Mouse (Mus musculus) gastrocnemius, postnatal 14 days (tissue): Measurements from ENCODE around the gene Phf5a. TPM values are rescaled to one million over a fixed set of nuclear protein-coding genes. Genes with fewer than 3 reads are reported as not detected.

Experiments
- DNase-seq: peaks from one replicate; pipeline ENCODE4 v3.0.0; 2021; ENCODE audit warnings: mixed read lengths
- intact Hi-C: fragments of 180-260 bp; cut with DNase I; formaldehyde crosslinking; loops from one replicate; pipeline ENCODE4 v1.15.1; 2025; ENCODE audit warnings: low total_unique reads
- total RNA-seq, 2 experiments: library from RNA; stranded (reverse); gene quantifications; 2 replicates each; pipeline ENCODE4 v1.2.3; 2021

Phf5a gene
- total RNA-seq, 2 experiments from 2014 or later = 40.8 to 41.2 TPM

GRCm38 (mm10) chr15:81856030-81856790, 15.5 kb downstream of the Phf5a start:
- intact Hi-C loops = no loop called here
- peak; percentile 90 for DNase-seq

DNA sequence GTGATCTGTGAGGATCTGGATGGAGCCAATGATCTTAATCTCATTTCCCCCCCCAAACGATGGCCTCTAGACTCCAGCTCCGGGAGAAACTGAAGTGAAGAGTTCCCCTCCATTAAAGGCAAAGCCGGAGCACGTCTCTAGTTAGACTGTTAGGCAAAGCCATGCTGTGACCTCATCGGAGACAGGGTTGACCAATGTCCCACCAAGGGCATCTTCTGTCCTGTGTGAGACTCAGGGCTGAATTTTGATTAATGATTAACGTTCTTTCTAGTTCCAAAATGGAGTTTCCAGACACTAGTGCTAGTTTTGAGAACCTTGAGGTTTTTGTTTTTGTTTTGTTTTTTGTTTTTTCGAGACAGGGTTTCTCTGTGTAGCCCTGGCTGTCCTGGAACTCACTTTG, 18.6 kb downstream of the Phf5a start:
- DNase-seq = no peak
- intact Hi-C loops = no loop called here

DNA sequence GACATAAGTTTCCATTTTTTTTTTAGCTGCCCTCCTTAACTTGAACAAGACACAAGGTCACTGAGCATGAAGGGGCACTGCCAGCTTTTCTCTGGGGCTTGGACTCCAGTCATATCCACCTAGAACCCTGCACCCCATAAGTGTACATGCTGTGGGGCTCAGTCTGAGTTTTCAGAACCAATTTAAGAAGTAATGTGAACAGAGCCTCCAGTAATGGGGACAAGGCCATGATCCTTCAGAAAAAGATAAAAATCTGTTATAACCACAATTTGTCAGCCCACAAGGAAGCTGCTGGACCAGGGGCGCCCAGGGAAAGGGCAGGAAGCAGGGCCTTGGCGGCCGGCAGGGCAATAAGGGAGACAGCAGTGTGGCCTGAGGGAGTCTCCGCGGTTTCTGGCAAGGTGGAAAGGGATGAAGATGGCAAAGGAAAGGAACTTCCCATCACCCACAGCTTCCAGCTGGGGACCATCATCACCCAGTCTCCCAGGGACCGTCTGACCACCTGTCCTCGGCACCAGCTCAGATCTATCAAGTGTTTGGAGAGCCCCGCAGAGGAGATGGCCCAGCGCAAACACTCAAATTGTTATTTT, 19.2 kb downstream of the Phf5a start:
- DNase-seq = no peak
- intact Hi-C loops = no loop called here

DNA sequence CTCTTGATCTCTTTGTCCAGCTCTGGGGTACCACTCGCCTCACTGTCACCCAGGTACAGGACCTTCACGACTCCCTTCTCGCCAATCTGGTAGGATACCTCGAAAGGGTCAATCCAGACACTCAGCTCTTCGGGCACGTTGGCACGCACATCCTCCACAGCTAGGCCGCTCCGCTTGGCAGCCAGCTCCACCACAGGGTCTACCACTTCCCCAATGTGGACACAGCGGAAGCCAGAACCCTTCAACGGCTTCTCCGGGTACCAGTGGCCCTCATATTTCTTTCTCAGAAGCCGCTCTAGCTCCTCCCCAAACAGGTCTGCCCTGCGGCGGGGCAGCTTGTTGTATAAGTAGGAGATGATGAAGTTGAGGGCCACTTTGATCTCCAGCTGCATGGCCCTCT, 20.3 kb downstream of the Phf5a start:
- intact Hi-C loops = no loop called here
- no peak for DNase-seq

DNA sequence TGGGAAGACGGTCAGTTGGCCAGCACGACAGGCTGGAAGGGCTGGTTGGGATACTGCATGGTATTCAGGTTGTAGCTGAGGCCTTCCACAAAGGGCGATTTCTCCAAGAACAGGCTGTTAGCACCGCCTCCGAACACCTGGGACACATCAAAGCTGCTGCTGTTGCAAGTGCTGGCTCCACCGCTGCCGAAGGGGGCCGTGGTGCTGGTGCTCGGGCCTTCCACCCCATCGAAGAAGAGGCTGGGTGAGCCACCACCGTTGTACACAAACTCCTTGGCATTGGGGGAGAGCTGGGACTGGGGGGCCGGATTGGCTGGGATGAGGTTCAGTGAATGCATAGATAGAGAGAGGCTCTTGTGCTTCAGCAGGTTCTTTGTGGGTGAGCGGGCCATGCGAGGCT, 21.0 kb downstream of the Phf5a start:
- intact Hi-C loops = no loop called here
- no peak for DNase-seq

- intact Hi-C loops = no loop called here
- no peak for DNase-seq
Observed at GRCm38 (mm10) chr15:81849104-81849503, 22.6 kb downstream of the Phf5a start.

DNA sequence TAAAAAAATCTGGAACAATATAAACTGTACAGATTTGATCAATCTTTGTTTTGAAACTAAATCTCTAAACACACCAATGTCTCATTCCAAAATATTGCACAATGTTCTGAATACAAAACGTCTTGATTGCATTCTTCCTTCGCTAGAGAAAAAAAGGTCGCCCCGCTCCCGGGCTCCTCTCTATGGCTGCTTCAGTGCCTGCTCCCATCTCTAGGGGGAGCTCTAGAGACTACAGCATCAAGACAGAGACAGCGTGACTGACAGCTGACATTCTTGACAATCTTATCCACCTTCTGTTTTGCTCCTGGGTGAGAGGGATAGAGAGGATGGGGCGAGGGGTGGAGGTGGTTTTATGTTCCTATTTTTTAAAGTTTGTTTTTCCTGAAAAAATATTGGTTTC, 23.4 kb downstream of the Phf5a start:
- no peak for DNase-seq
- intact Hi-C loops = no loop called here

DNA sequence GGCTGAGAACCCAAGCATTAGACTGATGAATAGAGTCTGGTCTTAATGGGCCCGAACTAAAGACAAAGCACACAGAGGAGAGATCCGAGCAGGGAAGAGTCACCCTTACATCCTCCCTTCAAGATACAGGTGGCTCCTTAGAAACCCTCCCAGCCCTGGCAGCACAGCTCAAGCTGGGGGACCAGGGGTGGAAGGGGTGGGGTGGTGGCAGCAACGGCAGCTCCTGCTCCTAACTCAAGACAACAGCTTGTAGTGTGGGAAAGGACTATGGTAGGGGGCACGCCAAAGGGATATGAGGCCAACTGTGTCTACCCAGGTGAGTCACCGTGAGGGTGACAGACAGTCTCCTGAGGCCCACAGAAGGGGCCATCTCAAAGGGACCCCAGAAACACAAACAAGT, 23.9 kb downstream of the Phf5a start:
- intact Hi-C loops = no loop called here
- no peak for DNase-seq

- intact Hi-C loops = no loop called here
- no peak for DNase-seq
Observed at GRCm38 (mm10) chr15:81847161-81847560, 24.6 kb downstream of the Phf5a start.

- intact Hi-C loops = no loop called here
- DNase-seq = peak; percentile 47
Observed at GRCm38 (mm10) chr15:81846755-81847154, 25.0 kb downstream of the Phf5a start.

- peak; percentile 77 for DNase-seq
- intact Hi-C loops = no loop called here
Observed at GRCm38 (mm10) chr15:81845724-81846123, 26.0 kb downstream of the Phf5a start.

DNA sequence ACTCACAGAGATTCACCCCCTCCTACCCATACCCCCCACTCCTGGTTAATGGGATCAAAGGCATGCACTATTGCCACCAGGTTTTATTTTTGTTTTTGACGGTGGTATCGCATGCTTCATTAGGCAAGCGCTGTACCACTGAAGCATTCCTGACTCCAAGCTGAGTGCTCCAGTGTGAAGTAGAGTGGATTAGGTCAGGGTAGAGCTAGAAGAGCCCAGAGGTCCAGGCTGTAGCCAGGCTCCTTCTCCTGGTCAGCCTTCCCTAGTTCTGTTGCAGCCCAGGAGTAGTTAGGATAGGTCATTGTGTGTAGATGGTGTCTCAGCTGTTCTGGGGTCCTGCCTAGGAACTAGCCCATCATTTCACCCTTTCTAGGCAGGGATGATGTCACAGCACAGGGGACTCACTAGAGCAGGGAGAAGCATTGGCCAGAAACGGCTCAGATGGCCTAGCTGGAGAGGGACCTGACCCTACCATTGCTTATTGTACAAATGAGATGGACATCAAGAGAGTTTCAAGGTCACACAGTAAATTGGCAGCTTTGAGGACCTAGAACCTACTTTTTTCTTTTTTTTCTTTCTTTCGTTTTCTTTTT, 26.6 kb downstream of the Phf5a start:
- no peak for DNase-seq
- intact Hi-C loops = no loop called here

DNA sequence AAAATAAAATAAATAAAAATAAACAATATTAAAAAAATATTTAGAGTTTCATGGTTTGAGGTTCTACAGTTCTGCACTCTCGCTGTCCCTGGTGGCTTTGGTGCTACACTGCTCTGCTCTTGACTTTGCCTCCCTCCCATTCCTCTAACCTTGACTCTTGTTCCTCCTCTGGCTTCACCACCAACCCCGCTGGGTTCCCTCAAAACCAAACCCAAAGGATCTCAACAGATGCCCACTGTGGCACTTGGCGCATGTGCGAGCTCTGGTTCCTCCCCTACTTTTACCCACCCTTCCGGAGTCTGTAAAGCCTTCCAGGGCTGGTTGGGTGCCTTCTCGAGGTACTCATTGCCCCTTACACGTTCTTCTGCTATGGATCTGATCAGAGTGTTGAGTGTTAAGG, 29.4 kb downstream of the Phf5a start:
- intact Hi-C loops = no loop called here
- no peak for DNase-seq

GRCm38 (mm10) chr15:81840306-81840705, 31.4 kb downstream of the Phf5a start:
- intact Hi-C loops = no loop called here
- DNase-seq = no peak

GRCm38 (mm10) chr15:81839634-81840033, 32.1 kb downstream of the Phf5a start:
- intact Hi-C loops = no loop called here
- peak; percentile 85 for DNase-seq

DNA sequence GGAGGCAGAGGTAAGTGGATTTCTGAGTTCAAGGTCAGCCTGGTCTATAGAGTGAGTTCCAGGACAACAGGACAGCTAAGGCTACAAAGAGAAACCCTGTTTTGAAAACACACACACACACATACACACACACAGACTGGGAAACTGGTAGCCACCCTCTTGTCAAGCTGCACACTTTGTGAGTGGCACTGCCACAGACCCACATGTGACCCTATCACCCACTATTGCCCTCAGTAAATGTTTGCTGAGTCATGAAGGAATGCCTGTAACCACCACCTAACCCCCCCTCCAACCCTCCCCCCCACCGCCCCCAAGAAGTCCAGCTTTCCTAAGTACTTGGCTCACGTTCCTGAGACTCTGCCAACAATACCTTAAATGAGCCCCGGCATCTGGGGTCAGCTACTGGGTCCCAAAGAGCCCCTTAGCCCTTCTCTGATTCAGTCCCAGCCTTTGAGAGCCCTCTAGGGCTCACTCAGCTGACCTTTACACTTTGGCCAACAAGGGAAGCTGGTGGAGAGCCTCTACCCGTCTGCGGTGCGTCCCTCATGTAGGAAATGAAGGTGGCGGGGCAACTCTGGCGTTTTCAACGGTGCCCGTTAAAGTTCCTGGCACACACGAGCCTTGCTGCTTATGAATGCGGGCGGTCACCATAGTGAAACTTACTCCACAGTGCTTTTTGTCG, 33.0 kb downstream of the Phf5a start:
- intact Hi-C loops = no loop called here
- DNase-seq = no peak

- DNase-seq = no peak
- intact Hi-C loops = no loop called here
Observed at GRCm38 (mm10) chr15:81836966-81837920, 34.5 kb downstream of the Phf5a start.

DNA sequence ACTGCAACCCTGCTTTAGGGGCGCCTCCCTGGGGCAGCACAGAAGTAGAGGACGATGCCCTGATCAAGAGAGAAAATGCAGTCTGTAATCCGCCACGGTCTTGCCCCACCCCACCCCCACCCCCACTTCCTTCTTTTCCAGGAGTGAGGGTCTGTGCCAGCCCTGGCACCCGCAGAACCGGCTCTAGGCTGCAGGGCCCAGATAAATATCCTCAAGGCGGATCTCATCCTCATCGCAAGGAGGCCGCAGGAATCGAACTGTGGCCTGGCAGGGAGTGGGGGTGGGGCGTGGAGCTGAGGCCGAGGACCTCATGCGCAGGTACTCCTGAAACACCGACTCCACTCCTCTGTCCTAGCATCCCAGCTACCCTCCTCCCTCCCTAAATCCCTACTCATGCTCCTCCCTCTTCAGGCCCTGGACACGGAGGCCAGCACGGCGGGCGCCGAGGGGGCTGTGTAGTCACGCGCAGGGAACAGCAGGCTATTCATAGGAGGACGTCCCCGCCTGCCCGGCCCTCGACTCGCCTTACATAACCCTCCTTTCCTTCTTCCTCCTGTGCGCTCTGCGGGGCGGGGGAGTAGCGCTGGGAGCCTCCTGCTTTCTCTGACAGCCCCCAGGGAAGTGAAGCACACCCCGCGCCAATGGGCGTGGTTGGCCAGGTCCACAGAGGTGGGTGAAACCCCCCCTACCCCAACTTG, 35.4 kb downstream of the Phf5a start:
- intact Hi-C loops = no loop called here
- peak; percentile 95 for DNase-seq
